20 mouse cellular contexts compared by ENCODE assay signal in the genomic region with DNA sequence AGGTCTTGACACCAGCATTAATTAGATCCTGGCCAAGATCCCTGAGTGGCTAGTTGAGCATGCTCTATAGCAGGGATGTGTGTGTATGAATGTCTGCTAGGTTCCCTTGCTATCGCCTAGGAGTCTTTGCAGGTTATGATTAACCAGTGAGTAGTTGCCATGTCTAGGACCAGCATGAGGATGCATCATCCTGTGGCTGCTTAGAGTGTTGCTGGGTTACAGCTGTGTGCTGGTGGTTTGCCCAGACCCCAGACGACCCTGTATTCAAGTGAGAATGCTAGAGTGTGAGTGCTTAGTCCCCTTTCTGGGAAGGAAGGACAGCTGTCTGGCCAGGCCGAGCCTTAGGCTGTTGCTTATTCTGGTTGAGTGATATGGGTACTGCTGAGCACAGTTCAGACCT. TPM values are rescaled to one million over a fixed set of nuclear protein-coding genes. Genes with fewer than 3 reads are reported as not detected.
DNase-seq lines count a peak whose midpoint lies in the region; ATAC-seq and TF ChIP-seq lines count a peak whose summit lies in the region.
"Had no signal": no experiment of that assay in that cellular context is flagged by ENCODE, and none has a peak within 500 bp of the region (broad histone marks: within the 10 kb centered on the region; RNA-seq: fewer than 3 reads in every experiment).

No protein-coding gene starts in this region.

- no peak for ATAC-seq in liver, embryonic 12.5 days
- no peak for ATAC-seq in liver, postnatal 0 days
- no peak for ATAC-seq in neural tube, embryonic 15.5 days (ENCODE audit: low FRiP score)
- ATAC-seq: forebrain, embryonic 16.5 days had no signal

- TF ChIP-seq CTCF in liver, postnatal 0 days (IDR thresholded peaks at IDR 0.05; ENCODE audit: low read depth), result no peak

- H3K4me1 ChIP-seq in liver, embryonic 12.5 days, result peaks cover 40% of the 10 kb centered on the region
- H3K4me1 ChIP-seq in liver, postnatal 0 days (ENCODE audit: insufficient read depth), result peaks cover 11% of the 10 kb centered on the region
- 0 out of 2 replicates have a peak, but pooled peaks cover under 1% of the 10 kb centered on the region for H3K4me1 ChIP-seq in neural tube, embryonic 15.5 days
- H3K4me1 ChIP-seq: embryonic facial prominence, embryonic 12.5 days; hindbrain, embryonic 10.5 days had no signal

- H3K27me3 ChIP-seq in liver, embryonic 12.5 days (replicated peaks), result no peaks in the 10 kb centered on the region
- H3K27me3 ChIP-seq in liver, postnatal 0 days (ENCODE audit: insufficient read depth, low read length), result no peaks in the 10 kb centered on the region
- no peaks in the 10 kb centered on the region for H3K27me3 ChIP-seq in neural tube, embryonic 15.5 days (replicated peaks)
- H3K27me3 ChIP-seq: CH12.LX; embryonic facial prominence, embryonic 12.5 days; heart, embryonic 12.5 days had no signal

- whole genome bisulfite sequencing in liver, embryonic 12.5 days (ENCODE audit: insufficient replicate concordance), result 63% methylated on average over 3 of the region's 3 CpGs
- WGBS in liver, postnatal 0 days (ENCODE audit: insufficient replicate concordance), result 66% methylated on average over 3 of the region's 3 CpGs
- WGBS in neural tube, embryonic 15.5 days, result 87% methylated on average over 3 of the region's 3 CpGs

- no peak overlapping the region for H3K4me2 ChIP-seq in liver, embryonic 12.5 days
- no peak overlapping the region for H3K4me2 ChIP-seq in liver, postnatal 0 days (ENCODE audit: low read depth, low read length)
- no peak overlapping the region for H3K4me2 ChIP-seq in neural tube, embryonic 15.5 days
- H3K4me2 ChIP-seq: embryonic facial prominence, embryonic 12.5 days; heart, embryonic 12.5 days; hindbrain, embryonic 14.5 days had no signal

- no peak overlapping the region for H3K9ac ChIP-seq in liver, embryonic 12.5 days
- no peak overlapping the region for H3K9ac ChIP-seq in liver, postnatal 0 days (replicated peaks)
- H3K9ac ChIP-seq in neural tube, embryonic 15.5 days (replicated peaks), result no peak overlapping the region
- H3K9ac ChIP-seq: embryonic facial prominence, embryonic 12.5 days; heart, embryonic 12.5 days; hindbrain, embryonic 14.5 days had no signal

- no peaks in the 10 kb centered on the region for H3K9me3 ChIP-seq in liver, embryonic 12.5 days (replicated peaks)
- no peaks in the 10 kb centered on the region for H3K9me3 ChIP-seq in liver, postnatal 0 days (ENCODE audit: low read length)
- no peaks in the 10 kb centered on the region for H3K9me3 ChIP-seq in neural tube, embryonic 15.5 days (replicated peaks)
- H3K9me3 ChIP-seq: embryonic facial prominence, embryonic 12.5 days; hindbrain, embryonic 10.5 days had no signal

- H3K27ac ChIP-seq in liver, embryonic 12.5 days, result peak overlapping the region; percentile 1; the same call in 1 of the 2 replicates
- H3K27ac ChIP-seq in liver, postnatal 0 days (ENCODE audit: low read depth), result no peak overlapping the region
- H3K27ac ChIP-seq in neural tube, embryonic 15.5 days (replicated peaks), result no peak overlapping the region
- H3K27ac ChIP-seq: embryonic facial prominence, embryonic 12.5 days; heart, adult 2 months; hindbrain, embryonic 10.5 days; hindbrain, embryonic 14.5 days had no signal

- no peak for TF ChIP-seq EP300 in liver, postnatal 0 days (IDR thresholded peaks at IDR 0.05; ENCODE audit: low read depth)

- H3K4me3 ChIP-seq in liver, embryonic 12.5 days, result no peak overlapping the region
- H3K4me3 ChIP-seq in liver, postnatal 0 days (ENCODE audit: low read depth, low read length), result no peak overlapping the region
- H3K4me3 ChIP-seq in neural tube, embryonic 15.5 days (replicated peaks), result no peak overlapping the region
- H3K4me3 ChIP-seq: embryonic facial prominence, embryonic 12.5 days; heart, adult 2 months; heart, embryonic 12.5 days; hindbrain, embryonic 10.5 days had no signal

- H3K36me3 ChIP-seq in liver, embryonic 12.5 days, result peaks cover 15% of the 10 kb centered on the region
- 0 out of 2 replicates have a peak, but pooled peaks cover 3% of the 10 kb centered on the region for H3K36me3 ChIP-seq in liver, postnatal 0 days (replicated peaks; ENCODE audit: insufficient read depth, low read length)
- 0 out of 2 replicates have a peak, but pooled peaks cover 8% of the 10 kb centered on the region for H3K36me3 ChIP-seq in neural tube, embryonic 15.5 days

- DNase-seq in liver, postnatal 0 days, result no peak
- peak; percentile 13 for DNase-seq in thymus, postnatal 14 days
- no peak for DNase-seq in thymus, adult 18-20 months
- DNase-seq in induced T-regulatory cell, adult 2 months (ENCODE audit: low read depth), result peak; percentile 22
- no peak for DNase-seq in embryo, embryonic 9.5 days (ENCODE audit: extremely low spot score)
- DNase-seq: adrenal gland, postnatal 10 days; cerebellum, adult 11 months; cerebellum, adult 8-10 months; cerebellum, postnatal 14 days; embryo, embryonic 11 days; gastrocnemius, postnatal 10 days; heart, adult 2 months had no signal

RNA-seq across cellular contexts. Expression of a gene that starts 39.4 kb away (rescaled TPM):
- 0.24 and 0.35 TPM in 2 replicates for polyA plus RNA-seq in liver, embryonic 12.5 days (2016; fragmentation: Nextera tagmentation; extraction: Ambion mirVana)
- polyA plus RNA-seq in liver, postnatal 0 days (2015; fragmentation: Nextera tagmentation; extraction: Ambion mirVana), result 2.5 TPM in 2 replicates
- 0.40 and 0.79 TPM in 2 replicates for polyA plus RNA-seq in neural tube, embryonic 15.5 days (2015; fragmentation: Nextera tagmentation; extraction: Ambion mirVana)

Comparison
In these comparisons a context has a peak if more than half of its experiments do, and no peak if none do; other contexts are left out.
1. DNase-seq: peak in thymus, postnatal 14 days (single experiment) and induced T-regulatory cell, adult 2 months (single experiment); none in liver, postnatal 0 days (single experiment), thymus, adult 18-20 months (0 of 2) and embryo, embryonic 9.5 days (single experiment).